Comparison of ENCODE assay signal across 18 mouse cellular contexts in genomic region chr4:134348078-134348477, GRCm38 (mm10). TPM values are rescaled to one million over a fixed set of nuclear protein-coding genes. Genes with fewer than 3 reads are reported as not detected.
A peak's percentile ranks its signal among the peaks of the same experiment; 100 is the strongest.
DNase-seq lines count a peak whose midpoint lies in the region; ATAC-seq and TF ChIP-seq lines count a peak whose summit lies in the region.
"Had no signal": no experiment of that assay in that cellular context is flagged by ENCODE, and none has a peak within 500 bp of the region (broad histone marks: within the 10 kb centered on the region; RNA-seq: fewer than 3 reads in every experiment).

No protein-coding gene starts in this region.

- H3K4me3 ChIP-seq in heart, adult 2 months, result no peak overlapping the region
- no peak overlapping the region for H3K4me3 ChIP-seq in heart, embryonic 12.5 days
- H3K4me3 ChIP-seq in lung, adult 2 months (replicated peaks; ENCODE audit: extremely low read depth, low read depth, low read length), result no peak overlapping the region
- no peak overlapping the region for H3K4me3 ChIP-seq in hindbrain, embryonic 16.5 days (ENCODE audit: low read length)
- no peak overlapping the region for H3K4me3 ChIP-seq in cerebellum, adult 2 months (replicated peaks; ENCODE audit: insufficient read depth, low read depth, low read length)
- H3K4me3 ChIP-seq: forebrain, embryonic 15.5 days; hindbrain, embryonic 10.5 days; liver, embryonic 15.5 days had no signal

- ATAC-seq in heart, embryonic 12.5 days (ENCODE audit: insufficient number of reproducible peaks, low FRiP score), result no peak
- no peak for ATAC-seq in hindbrain, embryonic 16.5 days
- ATAC-seq: forebrain, embryonic 15.5 days had no signal

- DNase-seq in heart, adult 2 months, result peak; percentile 29 to 45
- peak; percentile 46 for DNase-seq in lung, adult 2 months
- DNase-seq in lung, postnatal 10 days, result no peak
- peak; percentile 86 to 92 for DNase-seq in kidney, postnatal 25 days
- no peak for DNase-seq in cerebellum, adult 2 months
- no peak for DNase-seq in left cerebral cortex, postnatal 36 days (ENCODE audit: low spot score in 2 of 2)
- DNase-seq: cerebellum, adult 18-20 months; gastrocnemius, postnatal 10 days; left cerebral cortex, postnatal 4 days had no signal

- intact Hi-C loops in heart, adult 2 months (cut with DNase I), result no loop called here
- intact Hi-C loops in left cerebral cortex, postnatal 36 days (cut with DNase I), result no loop called here

- TF ChIP-seq CTCF in heart, adult 2 months (IDR thresholded peaks at IDR 0.05), result no peak
- no peak for TF ChIP-seq CTCF in lung, adult 2 months (IDR thresholded peaks at IDR 0.05; ENCODE audit: insufficient read depth, low read length)
- TF ChIP-seq CTCF in cerebellum, adult 2 months (IDR thresholded peaks at IDR 0.05; ENCODE audit: borderline replicate concordance, insufficient read depth, low read depth, low read length), result no peak

- H3K79me2 ChIP-seq in heart, adult 2 months (replicated peaks; ENCODE audit: control insufficient read depth, insufficient read depth, low read length), result no peaks in the 10 kb centered on the region

- no peaks in the 10 kb centered on the region for H3K9me3 ChIP-seq in heart, embryonic 12.5 days (replicated peaks)
- H3K9me3 ChIP-seq in hindbrain, embryonic 16.5 days (ENCODE audit: control insufficient read depth, low read length), result no peaks in the 10 kb centered on the region
- H3K9me3 ChIP-seq: forebrain, embryonic 15.5 days; G1E; hindbrain, embryonic 10.5 days; liver, embryonic 15.5 days had no signal

- H3K4me2 ChIP-seq in heart, embryonic 12.5 days, result no peak overlapping the region
- no peak overlapping the region for H3K4me2 ChIP-seq in hindbrain, embryonic 16.5 days (ENCODE audit: low read length)
- H3K4me2 ChIP-seq: forebrain, embryonic 15.5 days; liver, embryonic 15.5 days had no signal

- H3K9ac ChIP-seq in heart, adult 2 months (ENCODE audit: low read depth, low read length), result no peak overlapping the region
- no peak overlapping the region for H3K9ac ChIP-seq in heart, embryonic 12.5 days
- no peak overlapping the region for H3K9ac ChIP-seq in hindbrain, embryonic 16.5 days (ENCODE audit: low read depth, low read length)
- H3K9ac ChIP-seq: forebrain, embryonic 15.5 days; liver, embryonic 15.5 days had no signal

- peaks cover 10% of the 10 kb centered on the region for H3K27me3 ChIP-seq in heart, adult 2 months (ENCODE audit: control insufficient read depth, insufficient read depth, low read length)
- peaks cover 35% of the 10 kb centered on the region for H3K27me3 ChIP-seq in heart, embryonic 12.5 days (replicated peaks)
- peaks cover 14% of the 10 kb centered on the region for H3K27me3 ChIP-seq in hindbrain, embryonic 16.5 days (replicated peaks; ENCODE audit: control insufficient read depth, insufficient read depth, low read length)
- H3K27me3 ChIP-seq in cerebellum, adult 2 months (ENCODE audit: control insufficient read depth, insufficient read depth, low read length), result no peaks in the 10 kb centered on the region; the same call in 1 of the 2 replicates

- 38% methylated on average over 11 of the region's 11 CpGs for WGBS in heart, adult 2 months
- 61% methylated on average over 11 of the region's 11 CpGs for WGBS in heart, embryonic 12.5 days
- WGBS in lung, adult 2 months, result 58% methylated on average over 11 of the region's 11 CpGs
- 63% methylated on average over 11 of the region's 11 CpGs for WGBS in hindbrain, embryonic 16.5 days
- 38% methylated on average over 11 of the region's 11 CpGs for WGBS in cerebellum, adult 2 months

- no peak for TF ChIP-seq POLR2A in heart, adult 2 months (IDR thresholded peaks at IDR 0.05; ENCODE audit: insufficient read depth, low read depth, low read length)
- TF ChIP-seq POLR2A in lung, adult 2 months (IDR thresholded peaks at IDR 0.05; ENCODE audit: borderline replicate concordance, extremely low read depth, low read depth, low read length), result no peak
- TF ChIP-seq POLR2A in cerebellum, adult 2 months (IDR thresholded peaks at IDR 0.05; ENCODE audit: borderline replicate concordance, insufficient read depth, low read length), result no peak

- no peak overlapping the region for H3K27ac ChIP-seq in heart, adult 2 months
- no peak overlapping the region for H3K27ac ChIP-seq in heart, embryonic 12.5 days (ENCODE audit: poor library complexity, severe bottlenecking)
- H3K27ac ChIP-seq in hindbrain, embryonic 16.5 days (ENCODE audit: low read depth, low read length), result no peak overlapping the region
- H3K27ac ChIP-seq in cerebellum, adult 2 months (ENCODE audit: insufficient read depth, low read length), result no peak overlapping the region
- H3K27ac ChIP-seq: forebrain, embryonic 15.5 days; hindbrain, embryonic 10.5 days; liver, embryonic 15.5 days had no signal

- no peaks in the 10 kb centered on the region for H3K36me3 ChIP-seq in heart, adult 2 months (ENCODE audit: control insufficient read depth, insufficient read depth, low read length)
- no peaks in the 10 kb centered on the region for H3K36me3 ChIP-seq in heart, embryonic 12.5 days
- H3K36me3 ChIP-seq in hindbrain, embryonic 16.5 days (ENCODE audit: control insufficient read depth, insufficient read depth, low read length), result no peaks in the 10 kb centered on the region
- H3K36me3 ChIP-seq: forebrain, embryonic 15.5 days; hindbrain, embryonic 10.5 days; liver, embryonic 15.5 days had no signal

- no peaks in the 10 kb centered on the region; the same call in 1 of the 2 replicates for H3K4me1 ChIP-seq in heart, adult 2 months (ENCODE audit: control insufficient read depth, insufficient read depth, low read length)
- peaks cover 31% of the 10 kb centered on the region for H3K4me1 ChIP-seq in heart, embryonic 12.5 days (replicated peaks)
- H3K4me1 ChIP-seq in lung, adult 2 months (ENCODE audit: control insufficient read depth, insufficient read depth, low read length), result peaks cover 2% of the 10 kb centered on the region; the same call in 1 of the 2 replicates
- peaks cover 4% of the 10 kb centered on the region for H3K4me1 ChIP-seq in hindbrain, embryonic 16.5 days (ENCODE audit: control insufficient read depth, insufficient read depth, low read depth, low read length)
- no peaks in the 10 kb centered on the region; the same call in 1 of the 2 replicates for H3K4me1 ChIP-seq in cerebellum, adult 2 months (ENCODE audit: control insufficient read depth, insufficient read depth, low read length)

- no peak for TF ChIP-seq EP300 in heart, adult 2 months (IDR thresholded peaks at IDR 0.05; ENCODE audit: insufficient read depth, low read depth, low read length)

RNA-seq across cellular contexts. Expression of gene Slc30a2, which starts 5.1 kb away (rescaled TPM):
- total RNA-seq in heart, adult 2 months (2021), result under 1 TPM; 0.45 to 0.65 TPM
- polyA plus RNA-seq in heart, adult 2 months (2012; rRNA removed), result 0.12 and 0.35 TPM in 2 replicates
- 0.42 and 0.44 TPM in 2 replicates for polyA plus RNA-seq in heart, embryonic 12.5 days (2016; fragmentation: Nextera tagmentation; extraction: Ambion mirVana)
- polyA plus RNA-seq in lung, adult 2 months (2012; rRNA removed), result 0.41 and 0.51 TPM in 2 replicates
- 0.17 and 0.25 TPM in 2 replicates for polyA plus RNA-seq in hindbrain, embryonic 16.5 days (2015; fragmentation: Nextera tagmentation; extraction: Ambion mirVana)
- 0.13 and 0.20 TPM in 2 replicates for polyA plus RNA-seq in cerebellum, adult 2 months (2012; rRNA removed)
- total RNA-seq in left cerebral cortex, postnatal 36 days (2021), result not detected
- total RNA-seq: layer of hippocampus, postnatal 14 days; left cerebral cortex, postnatal 4 days; monocyte, adult 5-6 weeks had no signal

RNA-seq across cellular contexts. Expression of gene Trim63, which starts 33.2 kb away (rescaled TPM):
- 100 to 1,000 TPM; 209 to 210 TPM for total RNA-seq in heart, adult 2 months (2021)
- 142 and 215 TPM in 2 replicates for polyA plus RNA-seq in heart, adult 2 months (2012; rRNA removed)
- polyA plus RNA-seq in heart, embryonic 12.5 days (2016; fragmentation: Nextera tagmentation; extraction: Ambion mirVana), result 90.7 and 93.9 TPM in 2 replicates
- polyA plus RNA-seq in lung, adult 2 months (2012; rRNA removed), result 2.0 and 4.6 TPM in 2 replicates
- polyA plus RNA-seq in hindbrain, embryonic 16.5 days (2015; fragmentation: Nextera tagmentation; extraction: Ambion mirVana), result 0.76 and 1.2 TPM in 2 replicates
- polyA plus RNA-seq in cerebellum, adult 2 months (2012; rRNA removed), result 0.07 and 0.24 TPM in 2 replicates
- under 1 TPM; 0.22 to 0.27 TPM for total RNA-seq in left cerebral cortex, postnatal 36 days (2021)
- total RNA-seq: G1E; monocyte, adult 5-6 weeks had no signal
- polyA plus RNA-seq: G1E; intestine, embryonic 14.5 days had no signal

RNA-seq across cellular contexts. Expression of gene Extl1, which starts 35.6 kb away (rescaled TPM):
- total RNA-seq in heart, adult 2 months (2021), result 10 to 100 TPM; 18.0 to 19.6 TPM
- polyA plus RNA-seq in heart, adult 2 months (2012; rRNA removed), result 23.7 and 24.4 TPM in 2 replicates
- 3.1 TPM in 2 replicates for polyA plus RNA-seq in heart, embryonic 12.5 days (2016; fragmentation: Nextera tagmentation; extraction: Ambion mirVana)
- 1.9 and 3.7 TPM in 2 replicates for polyA plus RNA-seq in lung, adult 2 months (2012; rRNA removed)
- polyA plus RNA-seq in hindbrain, embryonic 16.5 days (2015; fragmentation: Nextera tagmentation; extraction: Ambion mirVana), result 0.65 and 0.66 TPM in 2 replicates
- polyA plus RNA-seq in cerebellum, adult 2 months (2012; rRNA removed), result 10.3 and 13.0 TPM in 2 replicates
- 10 to 100 TPM; 46.2 to 60.6 TPM for total RNA-seq in left cerebral cortex, postnatal 36 days (2021)
- total RNA-seq: monocyte, adult 5-6 weeks had no signal
- polyA plus RNA-seq: G1E had no signal

RNA-seq across cellular contexts. Expression of gene Pafah2, which starts 48.0 kb away (rescaled TPM):
- total RNA-seq in heart, adult 2 months (2021), result 10 to 100 TPM in 1 of 2 experiments, 1 to 10 TPM in 1; 6.4 to 11.0 TPM
- 11.7 and 17.8 TPM in 2 replicates for polyA plus RNA-seq in heart, adult 2 months (2012; rRNA removed)
- 10.1 and 10.7 TPM in 2 replicates for polyA plus RNA-seq in heart, embryonic 12.5 days (2016; fragmentation: Nextera tagmentation; extraction: Ambion mirVana)
- polyA plus RNA-seq in lung, adult 2 months (2012; rRNA removed), result 35.6 and 41.0 TPM in 2 replicates
- 7.8 and 8.5 TPM in 2 replicates for polyA plus RNA-seq in hindbrain, embryonic 16.5 days (2015; fragmentation: Nextera tagmentation; extraction: Ambion mirVana)
- polyA plus RNA-seq in cerebellum, adult 2 months (2012; rRNA removed), result 7.1 and 8.9 TPM in 2 replicates
- 1 to 10 TPM; 6.7 to 7.5 TPM for total RNA-seq in left cerebral cortex, postnatal 36 days (2021)

Comparison
In these comparisons a context has a peak if more than half of its experiments do, and no peak if none do; other contexts are left out.
1. DNase-seq: peak in heart, adult 2 months (2 of 2), lung, adult 2 months (single experiment) and kidney, postnatal 25 days (2 of 2); none in lung, postnatal 10 days (single experiment), cerebellum, adult 2 months (0 of 2) and left cerebral cortex, postnatal 36 days (0 of 2).
2. RNA of gene Trim63, which starts 33.2 kb away (polyA plus RNA-seq): 142 to 215 TPM in heart, adult 2 months and 90.7 to 93.9 TPM in heart, embryonic 12.5 days; 2.0 to 4.6 TPM in lung, adult 2 months, 0.76 to 1.2 TPM in hindbrain, embryonic 16.5 days and 0.07 to 0.24 TPM in cerebellum, adult 2 months; every median in the first group is over 10 times any median in the second.